Mouse (Mus musculus): ENCODE measurements around the gene Morc3. TPM values are rescaled to one million over a fixed set of nuclear protein-coding genes. Genes with fewer than 3 reads are reported as not detected.
A peak's percentile ranks its signal among the peaks of the same experiment; 100 is the strongest.

Gene Morc3
- polyA plus RNA-seq, 1 experiment from 2014 or later = 26.2 TPM

- H3K4me2 ChIP-seq (ENCODE audit: low read depth, low read length) = peak overlapping the region; percentile 96
- H3K36me3 ChIP-seq (ENCODE audit: control insufficient read depth, insufficient read depth) = peaks cover 8% of the 10 kb centered on the region
- H3K27me3 ChIP-seq (ENCODE audit: control insufficient read depth, insufficient read depth, low read length) = no peaks in the 10 kb centered on the region
- ATAC-seq (replicated peaks; ENCODE audit: extremely low read depth, insufficient read depth, low FRiP score) = no peak; the same call in 1 of the 2 replicates
- H3K9ac ChIP-seq (ENCODE audit: low read length) = peak overlapping the region; percentile 84
- under 1% methylated on average over 43 of the region's 43 CpGs for WGBS
- H3K9me3 ChIP-seq (replicated peaks; ENCODE audit: control insufficient read depth, low read length) = no peaks in the 10 kb centered on the region
- no peak overlapping the region for H3K27ac ChIP-seq (ENCODE audit: low read length)
- H3K4me3 ChIP-seq (ENCODE audit: low read length) = peak overlapping the region; percentile 90
- H3K4me1 ChIP-seq (ENCODE audit: control insufficient read depth, insufficient read depth, low read length) = peaks cover 8% of the 10 kb centered on the region; the same call in 1 of the 2 replicates
Measured at GRCm38 (mm10) chr16:93884086-93884721, 52.3 kb downstream of the Morc3 start.

- 56% methylated on average over 5 of the region's 5 CpGs for WGBS
- H3K9me3 ChIP-seq (replicated peaks; ENCODE audit: control insufficient read depth, low read length) = no peaks in the 10 kb centered on the region
- H3K4me1 ChIP-seq (ENCODE audit: control insufficient read depth, insufficient read depth, low read length) = peaks cover 8% of the 10 kb centered on the region; the same call in 1 of the 2 replicates
- peak overlapping the region; percentile 96 for H3K4me2 ChIP-seq (ENCODE audit: low read depth, low read length)
- peak overlapping the region; percentile 84 for H3K9ac ChIP-seq (ENCODE audit: low read length)
- peaks cover 8% of the 10 kb centered on the region for H3K36me3 ChIP-seq (ENCODE audit: control insufficient read depth, insufficient read depth)
- H3K4me3 ChIP-seq (ENCODE audit: low read length) = peak overlapping the region; percentile 90
- no peaks in the 10 kb centered on the region for H3K27me3 ChIP-seq (ENCODE audit: control insufficient read depth, insufficient read depth, low read length)
- ATAC-seq (replicated peaks; ENCODE audit: extremely low read depth, insufficient read depth, low FRiP score) = no peak
- H3K27ac ChIP-seq (ENCODE audit: low read length) = no peak overlapping the region
Measured at GRCm38 (mm10) chr16:93884722-93885113, 52.8 kb downstream of the Morc3 start.

GRCm38 (mm10) chr16:93888481-93888880 is 56.6 kb downstream of the Morc3 start:
- no peak overlapping the region for H3K4me2 ChIP-seq (ENCODE audit: low read depth, low read length)
- H3K4me3 ChIP-seq (ENCODE audit: low read length) = no peak overlapping the region
- no peak overlapping the region for H3K9ac ChIP-seq (ENCODE audit: low read length)
- WGBS = 90% methylated on average over 6 of the region's 6 CpGs
- no peaks in the 10 kb centered on the region for H3K9me3 ChIP-seq (replicated peaks; ENCODE audit: control insufficient read depth, low read length)
- no peak for ATAC-seq (replicated peaks; ENCODE audit: extremely low read depth, insufficient read depth, low FRiP score)
- peaks cover 17% of the 10 kb centered on the region for H3K36me3 ChIP-seq (ENCODE audit: control insufficient read depth, insufficient read depth)
- no peaks in the 10 kb centered on the region for H3K27me3 ChIP-seq (ENCODE audit: control insufficient read depth, insufficient read depth, low read length)
- H3K4me1 ChIP-seq (ENCODE audit: control insufficient read depth, insufficient read depth, low read length) = peaks cover 5% of the 10 kb centered on the region; the same call in 1 of the 2 replicates
- H3K27ac ChIP-seq (ENCODE audit: low read length) = no peak overlapping the region

GRCm38 (mm10) chr16:93890948-93891604 is 59.2 kb downstream of the Morc3 start:
- ATAC-seq (replicated peaks; ENCODE audit: extremely low read depth, insufficient read depth, low FRiP score) = no peak
- Histone ChIP-seq H3K36me3 (ENCODE audit: control insufficient read depth, insufficient read depth) (peaks cover 20% of the 10 kb centered on the region), H3K4me3 (ENCODE audit: low read length) (no peak overlapping the region), H3K4me2 (ENCODE audit: low read depth, low read length) (no peak overlapping the region), H3K9ac (ENCODE audit: low read length) (no peak overlapping the region), H3K27me3 (ENCODE audit: control insufficient read depth, insufficient read depth, low read length) (no peaks in the 10 kb centered on the region), H3K27ac (ENCODE audit: low read length) (no peak overlapping the region), H3K4me1 (ENCODE audit: control insufficient read depth, insufficient read depth, low read length) (no peaks in the 10 kb centered on the region), H3K9me3 (replicated peaks; ENCODE audit: control insufficient read depth, low read length) (no peaks in the 10 kb centered on the region)
- 75% methylated on average over 12 of the region's 12 CpGs for WGBS

- no peak overlapping the region for H3K9ac ChIP-seq (ENCODE audit: low read length)
- H3K4me3 ChIP-seq (ENCODE audit: low read length) = no peak overlapping the region
- no peak overlapping the region for H3K4me2 ChIP-seq (ENCODE audit: low read depth, low read length)
- WGBS = 74% methylated on average over 5 of the region's 5 CpGs
- no peaks in the 10 kb centered on the region for H3K9me3 ChIP-seq (replicated peaks; ENCODE audit: control insufficient read depth, low read length)
- peaks cover 11% of the 10 kb centered on the region for H3K36me3 ChIP-seq (ENCODE audit: control insufficient read depth, insufficient read depth)
- ATAC-seq (replicated peaks; ENCODE audit: extremely low read depth, insufficient read depth, low FRiP score) = no peak
- H3K27ac ChIP-seq (ENCODE audit: low read length) = no peak overlapping the region
- no peaks in the 10 kb centered on the region for H3K4me1 ChIP-seq (ENCODE audit: control insufficient read depth, insufficient read depth, low read length)
- H3K27me3 ChIP-seq (ENCODE audit: control insufficient read depth, insufficient read depth, low read length) = no peaks in the 10 kb centered on the region
Measured at GRCm38 (mm10) chr16:93893285-93893684, 61.4 kb downstream of the Morc3 start.

- no peak overlapping the region for H3K4me2 ChIP-seq (ENCODE audit: low read depth, low read length)
- whole genome bisulfite sequencing = 76% methylated on average over 6 of the region's 6 CpGs
- no peaks in the 10 kb centered on the region for H3K4me1 ChIP-seq (ENCODE audit: control insufficient read depth, insufficient read depth, low read length)
- no peak overlapping the region for H3K4me3 ChIP-seq (ENCODE audit: low read length)
- no peaks in the 10 kb centered on the region for H3K9me3 ChIP-seq (replicated peaks; ENCODE audit: control insufficient read depth, low read length)
- 0 out of 2 replicates have a peak, but pooled peaks cover 2% of the 10 kb centered on the region for H3K36me3 ChIP-seq (ENCODE audit: control insufficient read depth, insufficient read depth)
- no peak overlapping the region for H3K27ac ChIP-seq (ENCODE audit: low read length)
- H3K27me3 ChIP-seq (ENCODE audit: control insufficient read depth, insufficient read depth, low read length) = no peaks in the 10 kb centered on the region
- no peak overlapping the region for H3K9ac ChIP-seq (ENCODE audit: low read length)
- ATAC-seq (replicated peaks; ENCODE audit: extremely low read depth, insufficient read depth, low FRiP score) = no peak
Measured at GRCm38 (mm10) chr16:93903027-93903426, 71.1 kb downstream of the Morc3 start.

- H3K4me1 ChIP-seq (ENCODE audit: control insufficient read depth, insufficient read depth, low read length) = no peaks in the 10 kb centered on the region
- H3K27ac ChIP-seq (ENCODE audit: low read length) = no peak overlapping the region
- H3K4me2 ChIP-seq (ENCODE audit: low read depth, low read length) = no peak overlapping the region
- H3K4me3 ChIP-seq (ENCODE audit: low read length) = no peak overlapping the region
- H3K9me3 ChIP-seq (replicated peaks; ENCODE audit: control insufficient read depth, low read length) = no peaks in the 10 kb centered on the region
- WGBS = 57% methylated on average over 11 of the region's 11 CpGs
- H3K27me3 ChIP-seq (ENCODE audit: control insufficient read depth, insufficient read depth, low read length) = no peaks in the 10 kb centered on the region
- no peak overlapping the region for H3K9ac ChIP-seq (ENCODE audit: low read length)
- 0 out of 2 replicates have a peak, but pooled peaks cover 2% of the 10 kb centered on the region for H3K36me3 ChIP-seq (ENCODE audit: control insufficient read depth, insufficient read depth)
- ATAC-seq (replicated peaks; ENCODE audit: extremely low read depth, insufficient read depth, low FRiP score) = peak; percentile 8; the same call in 1 of the 2 replicates
Measured at GRCm38 (mm10) chr16:93906156-93907014, 74.5 kb downstream of the Morc3 start.

- Histone ChIP-seq H3K4me2 (ENCODE audit: low read depth, low read length) (no peak overlapping the region), H3K27me3 (ENCODE audit: control insufficient read depth, insufficient read depth, low read length) (no peaks in the 10 kb centered on the region), H3K27ac (ENCODE audit: low read length) (no peak overlapping the region), H3K9me3 (replicated peaks; ENCODE audit: control insufficient read depth, low read length) (no peaks in the 10 kb centered on the region), H3K4me1 (ENCODE audit: control insufficient read depth, insufficient read depth, low read length) (no peaks in the 10 kb centered on the region), H3K4me3 (ENCODE audit: low read length) (no peak overlapping the region), H3K36me3 (ENCODE audit: control insufficient read depth, insufficient read depth) (0 out of 2 replicates have a peak, but pooled peaks cover 1% of the 10 kb centered on the region), H3K9ac (ENCODE audit: low read length) (no peak overlapping the region)
- WGBS = 73% methylated on average over 5 of the region's 5 CpGs
- ATAC-seq (replicated peaks; ENCODE audit: extremely low read depth, insufficient read depth, low FRiP score) = no peak
Measured at GRCm38 (mm10) chr16:93907761-93908160, 75.8 kb downstream of the Morc3 start.

Data from heart, embryonic 16.5 days (tissue).